Mouse (Mus musculus): Measurements from ENCODE around the gene Sirt1.

DNA sequence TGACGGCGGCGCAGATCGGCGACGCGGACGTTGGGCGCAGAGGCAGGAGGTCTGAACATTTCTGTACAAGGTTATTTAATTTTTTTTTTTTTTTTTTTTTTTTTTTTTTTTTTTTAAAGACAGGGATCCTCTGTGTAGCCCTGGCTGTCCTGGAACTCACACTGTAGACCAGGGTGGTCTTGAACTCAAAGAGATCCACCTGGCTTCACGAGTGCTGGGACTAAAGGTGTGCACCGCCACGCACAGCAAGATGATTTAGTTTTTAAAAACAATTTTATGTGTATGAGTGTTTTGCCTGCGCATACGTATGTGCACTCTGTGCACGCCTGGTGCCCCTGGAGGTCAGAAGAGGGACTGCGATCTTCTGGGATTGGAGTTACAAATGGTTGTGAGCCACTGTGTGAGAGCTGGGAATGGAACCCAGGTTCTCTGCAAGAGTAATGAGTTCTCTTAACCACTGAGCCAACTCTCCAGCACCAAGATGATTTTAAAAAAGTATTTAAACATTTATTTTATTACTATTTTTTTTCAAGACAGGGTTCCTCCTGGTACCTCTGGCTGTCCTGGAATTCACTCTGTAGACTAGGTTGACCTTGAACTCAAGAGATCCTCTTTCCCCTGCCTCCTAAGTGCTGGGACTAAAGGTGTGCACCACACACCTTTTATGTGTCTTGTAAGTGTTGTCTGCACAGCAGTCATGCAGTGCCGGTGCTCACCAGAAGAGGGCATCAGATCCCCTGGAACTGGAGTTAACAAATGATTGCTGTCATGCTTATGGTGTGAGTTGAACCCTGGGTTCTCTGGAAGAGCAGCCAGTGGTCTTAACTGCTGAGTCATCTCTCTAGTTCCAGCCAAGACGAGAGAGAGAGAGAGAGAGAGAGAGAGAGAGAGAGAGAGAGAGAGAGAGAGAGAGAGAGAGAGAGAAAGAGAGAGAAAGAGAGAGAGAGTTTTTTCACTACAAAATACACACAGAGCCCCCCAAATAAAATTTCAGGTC lies 40.5 kb upstream of the Sirt1 start, which contains the start of gene Gm7075:
- TF ChIP-seq CTCF (IDR thresholded peaks at IDR 0.05; ENCODE audit: borderline replicate concordance, control insufficient read depth, extremely low read depth, insufficient read depth, low read length, poor library complexity), result peak; percentile 20; the same call in 1 of the 2 replicates
- no peak for TF ChIP-seq POLR2A (IDR thresholded peaks at IDR 0.05; ENCODE audit: control insufficient read depth, extremely low read depth, insufficient read depth, low read length, poor library complexity)

Data from thymus, adult 2 months (tissue).